Mouse (Mus musculus): ENCODE results near the gene Zfp566. TPM values are rescaled to one million over a fixed set of nuclear protein-coding genes. Genes with fewer than 3 reads are reported as not detected.

Gene Zfp566
- polyA plus RNA-seq, 1 experiment from 2014 or later: 14.5 TPM

- no peaks in the 10 kb centered on the region for H3K9me3 ChIP-seq
- no peak overlapping the region for H3K27ac ChIP-seq
- H3K4me1 ChIP-seq (replicated peaks): no peaks in the 10 kb centered on the region
- 68% methylated on average over 9 of the region's 9 CpGs for WGBS
- H3K27me3 ChIP-seq (ENCODE audit: insufficient read depth, poor library complexity, severe bottlenecking): no peaks in the 10 kb centered on the region
- peaks cover 3% of the 10 kb centered on the region for H3K36me3 ChIP-seq
- no peak for DNase-seq (ENCODE audit: low spot score)
- no peak overlapping the region for H3K4me3 ChIP-seq
These were observed 46.0 kb downstream of the Zfp566 start for GRCm38 (mm10) chr7:30044354-30044753.

- Histone ChIP-seq H3K27me3 (ENCODE audit: insufficient read depth, poor library complexity, severe bottlenecking) (no peaks in the 10 kb centered on the region), H3K4me3 (no peak overlapping the region), H3K27ac (no peak overlapping the region), H3K36me3 (peaks cover 22% of the 10 kb centered on the region), H3K4me1 (replicated peaks) (peaks cover 6% of the 10 kb centered on the region; the same call in 1 of the 2 replicates), H3K9me3 (no peaks in the 10 kb centered on the region)
- no peak for DNase-seq (ENCODE audit: low spot score)
- 94% methylated on average over 12 of the region's 12 CpGs for WGBS
These were observed 56.0 kb downstream of the Zfp566 start for GRCm38 (mm10) chr7:30034331-30034730.

- Histone ChIP-seq H3K4me1 (replicated peaks) (peaks cover 6% of the 10 kb centered on the region; the same call in 1 of the 2 replicates), H3K27me3 (ENCODE audit: insufficient read depth, poor library complexity, severe bottlenecking) (no peaks in the 10 kb centered on the region), H3K4me3 (no peak overlapping the region), H3K36me3 (peaks cover 22% of the 10 kb centered on the region), H3K27ac (no peak overlapping the region), H3K9me3 (no peaks in the 10 kb centered on the region)
- WGBS: 85% methylated on average over 3 of the region's 3 CpGs
- no peak for DNase-seq (ENCODE audit: low spot score)
These were observed 58.9 kb downstream of the Zfp566 start for GRCm38 (mm10) chr7:30031379-30031778.

GRCm38 (mm10) chr7:30030677-30031076 lies 59.6 kb downstream of the Zfp566 start:
- no peaks in the 10 kb centered on the region for H3K27me3 ChIP-seq (ENCODE audit: insufficient read depth, poor library complexity, severe bottlenecking)
- no peak overlapping the region for H3K27ac ChIP-seq
- H3K36me3 ChIP-seq: peaks cover 29% of the 10 kb centered on the region
- WGBS: 29% methylated on average over 6 of the region's 6 CpGs
- peaks cover 6% of the 10 kb centered on the region; the same call in 1 of the 2 replicates for H3K4me1 ChIP-seq (replicated peaks)
- H3K4me3 ChIP-seq: no peak overlapping the region
- H3K9me3 ChIP-seq: no peaks in the 10 kb centered on the region
- DNase-seq (ENCODE audit: low spot score): no peak

GRCm38 (mm10) chr7:30028572-30028971 lies 61.8 kb downstream of the Zfp566 start:
- WGBS: 90% methylated on average over 3 of the region's 3 CpGs
- H3K4me3 ChIP-seq: no peak overlapping the region
- no peak for DNase-seq (ENCODE audit: low spot score)
- H3K27me3 ChIP-seq (ENCODE audit: insufficient read depth, poor library complexity, severe bottlenecking): no peaks in the 10 kb centered on the region
- peaks cover 50% of the 10 kb centered on the region for H3K36me3 ChIP-seq
- peaks cover 6% of the 10 kb centered on the region; the same call in 1 of the 2 replicates for H3K4me1 ChIP-seq (replicated peaks)
- no peak overlapping the region for H3K27ac ChIP-seq
- no peaks in the 10 kb centered on the region for H3K9me3 ChIP-seq

Other genes starting within 250 kb of the Zfp566 start
- gene Zfp940, start 236.9 kb downstream of the Zfp566 start, polyA plus RNA-seq (2016; fragmentation: Nextera tagmentation; extraction: Ambion mirVana): 8.7 and 10.3 TPM in 2 replicates
- gene Zfp420, start 230.5 kb downstream of the Zfp566 start, polyA plus RNA-seq (2016; fragmentation: Nextera tagmentation; extraction: Ambion mirVana): 8.0 and 8.8 TPM in 2 replicates
- 8.5 and 12.2 TPM in 2 replicates for gene Zfp27, start 184.0 kb downstream of the Zfp566 start, polyA plus RNA-seq (2016; fragmentation: Nextera tagmentation; extraction: Ambion mirVana)
- gene Zfp383, start 182.3 kb downstream of the Zfp566 start, polyA plus RNA-seq (2016; fragmentation: Nextera tagmentation; extraction: Ambion mirVana): 4.8 and 4.9 TPM in 2 replicates
- gene Zfp74, start 136.4 kb downstream of the Zfp566 start, polyA plus RNA-seq (2016; fragmentation: Nextera tagmentation; extraction: Ambion mirVana): 10.1 and 12.1 TPM in 2 replicates
- gene Zfp568, start 106.6 kb downstream of the Zfp566 start, polyA plus RNA-seq (2016; fragmentation: Nextera tagmentation; extraction: Ambion mirVana): 18.0 and 27.0 TPM in 2 replicates
- 3.9 and 5.0 TPM in 2 replicates for gene Zfp14, start 39.1 kb downstream of the Zfp566 start, polyA plus RNA-seq (2016; fragmentation: Nextera tagmentation; extraction: Ambion mirVana)
- gene Zfp82, start 17.6 kb downstream of the Zfp566 start, polyA plus RNA-seq (2016; fragmentation: Nextera tagmentation; extraction: Ambion mirVana): 6.9 and 8.2 TPM in 2 replicates
- gene Gm26920, start 117 bp downstream of the Zfp566 start, polyA plus RNA-seq (2016; fragmentation: Nextera tagmentation; extraction: Ambion mirVana): 1.6 and 1.9 TPM in 2 replicates
- gene Zfp260, start 4.2 kb upstream of the Zfp566 start, polyA plus RNA-seq (2016; fragmentation: Nextera tagmentation; extraction: Ambion mirVana): 93.1 and 122 TPM in 2 replicates
- gene Zfp382, start 31.4 kb upstream of the Zfp566 start, polyA plus RNA-seq (2016; fragmentation: Nextera tagmentation; extraction: Ambion mirVana): 9.8 and 11.2 TPM in 2 replicates
- 10.5 and 17.2 TPM in 2 replicates for gene Zfp146, start 79.2 kb upstream of the Zfp566 start, polyA plus RNA-seq (2016; fragmentation: Nextera tagmentation; extraction: Ambion mirVana)
- 3.8 and 8.2 TPM in 2 replicates for gene Cox7a1, start 93.6 kb upstream of the Zfp566 start, polyA plus RNA-seq (2016; fragmentation: Nextera tagmentation; extraction: Ambion mirVana)
- gene Capns1, start 108.3 kb upstream of the Zfp566 start, polyA plus RNA-seq (2016; fragmentation: Nextera tagmentation; extraction: Ambion mirVana): 65.1 and 72.5 TPM in 2 replicates
- gene Polr2i, start 141.4 kb upstream of the Zfp566 start, polyA plus RNA-seq (2016; fragmentation: Nextera tagmentation; extraction: Ambion mirVana): 167 and 177 TPM in 2 replicates
- 276 and 312 TPM in 2 replicates for gene Tbcb, start 141.7 kb upstream of the Zfp566 start, polyA plus RNA-seq (2016; fragmentation: Nextera tagmentation; extraction: Ambion mirVana)
- not detected in 2 replicates for gene Ovol3, start 145.2 kb upstream of the Zfp566 start, polyA plus RNA-seq (2016; fragmentation: Nextera tagmentation; extraction: Ambion mirVana)
- 0.25 and 0.50 TPM in 2 replicates for gene Thap8, start 189.6 kb upstream of the Zfp566 start, polyA plus RNA-seq (2016; fragmentation: Nextera tagmentation; extraction: Ambion mirVana)
- 16.6 and 19.8 TPM in 2 replicates for gene Wdr62, start 189.9 kb upstream of the Zfp566 start, polyA plus RNA-seq (2016; fragmentation: Nextera tagmentation; extraction: Ambion mirVana)
- gene Clip3, start 201.2 kb upstream of the Zfp566 start, polyA plus RNA-seq (2016; fragmentation: Nextera tagmentation; extraction: Ambion mirVana): 53.4 and 82.3 TPM in 2 replicates
- gene Alkbh6, start 218.2 kb upstream of the Zfp566 start, polyA plus RNA-seq (2016; fragmentation: Nextera tagmentation; extraction: Ambion mirVana): 93.6 and 117 TPM in 2 replicates
- gene Syne4, start 224.3 kb upstream of the Zfp566 start, polyA plus RNA-seq (2016; fragmentation: Nextera tagmentation; extraction: Ambion mirVana): 26.8 and 28.1 TPM in 2 replicates
- gene E130208F15Rik, start 231.2 kb upstream of the Zfp566 start, polyA plus RNA-seq (2016; fragmentation: Nextera tagmentation; extraction: Ambion mirVana): 1.6 and 3.7 TPM in 2 replicates
- gene Sdhaf1, start 233.4 kb upstream of the Zfp566 start, polyA plus RNA-seq (2016; fragmentation: Nextera tagmentation; extraction: Ambion mirVana): 19.6 and 23.1 TPM in 2 replicates